Mouse (Mus musculus) G1E (cell line): ENCODE measurements around the gene Rnf182.
A peak's percentile ranks its signal among the peaks of the same experiment; 100 is the strongest.

Experiments used
- CTCF ChIP-seq: IDR thresholded peaks from 2 replicates; pipeline ENCODE4 v1.5.1; 2012; ENCODE audit warnings: low read depth, low read length, inconsistent platforms, mixed read lengths
- GATA1 ChIP-seq: IDR thresholded peaks from 2 replicates; pipeline ENCODE4 v1.6.1; 2012; ENCODE audit warnings: borderline replicate concordance, low read length, inconsistent platforms, mixed read lengths

- no peak for TF ChIP-seq GATA1
- TF ChIP-seq CTCF = peak; percentile 53; the same call in 1 of the 2 replicates
Observed at GRCm38 (mm10) chr13:43579740-43580139, 35.8 kb upstream of the Rnf182 start.
